Mouse (Mus musculus) heart, postnatal 0 days (tissue): ENCODE measurements at regions not wholly inside any gene's neighbourhood (a gene's known extent, or its start where the extent isn't known, plus 50 kb on each side); places are given as distances from the start of the nearest gene placed in this dataset.

ENCODE experiments used
- ATAC-seq: fragments of 200-750 bp; cut with Nextera tagmentation; 2 replicates; pipeline ENCODE4 v1.8.0; 2017; ENCODE audit warnings: low read depth, moderate number of reproducible peaks, moderate library complexity; ENCODE audit not compliant: insufficient read depth
- DNase-seq: peaks from one replicate; pipeline ENCODE4 v3.0.0-alpha.2; 2016; ENCODE audit warnings: low spot score
- H3K27ac ChIP-seq: fragments of 300-500 bp; sonication (generic); 2 replicates; pipeline ENCODE4 v1.5.1; 2014; ENCODE audit warnings: low read depth, mild to moderate bottlenecking
- H3K27me3 ChIP-seq: fragments of 300-500 bp; sonication (generic); 2 replicates; pipeline ENCODE4 v1.6.1; 2014; ENCODE audit warnings: low read length, mixed read lengths; ENCODE audit not compliant: control insufficient read depth, insufficient read depth
- H3K36me3 ChIP-seq: fragments of 300-500 bp; sonication (generic); replicated peaks from 2 replicates; pipeline ENCODE4 v1.6.1; 2014; ENCODE audit warnings: low read length, mixed read lengths; ENCODE audit not compliant: control insufficient read depth, insufficient read depth
- H3K4me1 ChIP-seq: fragments of 300-500 bp; sonication (generic); 2 replicates; pipeline ENCODE4 v1.6.1; 2014; ENCODE audit warnings: antibody characterized with exemption; ENCODE audit not compliant: control insufficient read depth, insufficient read depth
- H3K4me2 ChIP-seq: fragments of 300-500 bp; sonication (generic); 2 replicates; pipeline ENCODE4 v1.6.1; 2014; ENCODE audit warnings: low read depth, mild to moderate bottlenecking, low read length, moderate library complexity
- H3K4me3 ChIP-seq: fragments of 300-500 bp; sonication (generic); 2 replicates; pipeline ENCODE4 v1.5.1; 2014; ENCODE audit warnings: low read depth, low read length
- H3K9ac ChIP-seq: fragments of 300-500 bp; sonication (generic); replicated peaks from 2 replicates; pipeline ENCODE4 v1.6.1; 2014; ENCODE audit warnings: low read depth, low read length, mixed read lengths
- H3K9me3 ChIP-seq: fragments of 300-500 bp; sonication (generic); replicated peaks from 2 replicates; pipeline ENCODE4 v1.6.1; 2016; ENCODE audit warnings: low read length; ENCODE audit not compliant: control insufficient read depth
- CTCF ChIP-seq: IDR thresholded peaks from 2 replicates; pipeline ENCODE4 v1.5.1; 2016; ENCODE audit warnings: antibody characterized with exemption, control low read depth, low read depth
- EP300 ChIP-seq: IDR thresholded peaks from 2 replicates; pipeline ENCODE4 v1.6.1; 2016; ENCODE audit warnings: antibody characterized with exemption, low read depth
- WGBS: fragments of 180-500 bp; shearing (Covaris S2); extraction: QIAGEN DNeasy Blood & Tissue Kit; methylation state at CpG from one replicate; pipeline ENCODE4 v1.1.7; 2014; 5-methylcytosine and 5-hydroxymethylcytosine counted together

DNA sequence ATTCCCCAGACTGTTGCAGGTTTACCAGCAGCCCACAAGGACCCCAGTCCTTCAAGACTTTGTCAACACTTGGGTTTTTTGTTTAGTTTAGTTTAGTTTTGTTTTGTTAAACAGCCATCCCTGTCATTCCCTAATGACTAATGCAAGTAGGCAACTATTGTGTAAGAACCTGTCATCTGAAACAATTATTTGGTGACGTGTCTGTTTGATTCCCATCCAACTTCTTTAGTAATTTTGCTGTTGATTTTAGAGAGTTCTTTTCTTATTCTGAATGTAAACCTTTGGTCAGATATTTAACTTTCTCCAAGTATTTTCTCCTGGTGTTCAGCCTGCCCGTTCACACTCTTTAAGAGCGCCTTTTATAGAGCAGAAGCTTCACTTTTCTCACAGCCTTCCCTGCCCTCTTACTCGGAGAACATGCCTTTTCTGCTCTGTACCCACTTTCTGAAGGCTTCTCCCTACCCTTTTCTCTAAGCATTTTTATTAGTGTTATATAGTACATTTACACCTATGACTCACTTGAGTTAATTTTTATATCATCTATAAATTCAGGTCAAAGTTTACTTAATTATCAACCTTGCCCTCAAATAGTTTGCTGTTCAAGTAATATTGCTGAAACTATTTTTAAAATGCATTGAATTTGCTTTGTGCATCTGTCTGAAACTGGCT lies 82.0 kb downstream of the Ccdc71l start:
- WGBS, result 76% methylated on average over 4 of the region's 4 CpGs

DNA sequence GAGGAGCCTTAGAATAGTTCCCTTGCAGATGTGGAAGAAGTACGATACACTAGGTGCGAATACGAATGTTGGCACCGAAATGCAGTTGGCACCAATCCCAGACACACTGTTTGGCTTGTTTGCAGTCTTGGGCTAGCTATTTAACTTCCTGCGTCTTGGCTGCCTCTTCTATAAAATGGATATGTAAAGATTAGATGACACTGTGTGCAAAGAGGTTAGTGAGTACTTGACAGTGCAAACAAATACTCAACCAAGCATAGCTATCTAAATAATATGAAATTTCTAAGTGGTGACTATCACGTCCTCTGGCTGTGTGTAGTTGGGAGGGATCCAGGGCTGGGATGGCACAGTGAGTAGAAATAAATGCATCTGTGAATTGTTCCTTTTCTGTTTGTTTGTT lies 86.9 kb downstream of the Ccdc71l start:
- no peak; the same call in 1 of the 2 replicates for ATAC-seq
- 14% methylated on average over 6 of the region's 6 CpGs for WGBS
- no peak for DNase-seq

More for the DNA sequence above, 82.0 kb downstream of the Ccdc71l start:
- TF ChIP-seq CTCF (no peak), EP300 (no peak)
- Histone ChIP-seq H3K27ac (no peak overlapping the region), H3K4me1 (0 out of 2 replicates have a peak, but pooled peaks cover 2% of the 10 kb centered on the region), H3K36me3 (no peaks in the 10 kb centered on the region), H3K27me3 (no peaks in the 10 kb centered on the region), H3K9me3 (no peaks in the 10 kb centered on the region), H3K4me2 (no peak overlapping the region), H3K9ac (no peak overlapping the region), H3K4me3 (no peak overlapping the region)
- DNase-seq (no peak), ATAC-seq (no peak)

GRCm38 (mm10) chr12:32469863-32470262 lies 91.4 kb downstream of the Ccdc71l start:
- DNase-seq (no peak), ATAC-seq (no peak)
- Histone ChIP-seq H3K4me3 (no peak overlapping the region), H3K9me3 (no peaks in the 10 kb centered on the region), H3K4me2 (no peak overlapping the region), H3K36me3 (no peaks in the 10 kb centered on the region), H3K9ac (no peak overlapping the region), H3K27ac (no peak overlapping the region), H3K4me1 (0 out of 2 replicates have a peak, but pooled peaks cover 3% of the 10 kb centered on the region), H3K27me3 (no peaks in the 10 kb centered on the region)
- 71% methylated on average over 4 of the region's 4 CpGs for WGBS
- no peak for TF ChIP-seq EP300
- no peak for TF ChIP-seq CTCF

More for the DNA sequence above, 86.9 kb downstream of the Ccdc71l start:
- 0 out of 2 replicates have a peak, but pooled peaks cover 3% of the 10 kb centered on the region for H3K4me1 ChIP-seq
- TF ChIP-seq EP300 (no peak), CTCF (no peak)
- H3K4me2 ChIP-seq, result no peak overlapping the region
- no peaks in the 10 kb centered on the region for H3K36me3 ChIP-seq
- no peak overlapping the region for H3K9ac ChIP-seq
- H3K9me3 ChIP-seq, result no peaks in the 10 kb centered on the region
- H3K27ac ChIP-seq, result no peak overlapping the region
- no peaks in the 10 kb centered on the region for H3K27me3 ChIP-seq
- H3K4me3 ChIP-seq, result no peak overlapping the region

- Histone ChIP-seq H3K27me3 (no peaks in the 10 kb centered on the region), H3K9ac (no peak overlapping the region), H3K27ac (no peak overlapping the region), H3K4me2 (no peak overlapping the region), H3K36me3 (no peaks in the 10 kb centered on the region), H3K9me3 (no peaks in the 10 kb centered on the region), H3K4me1 (no peaks in the 10 kb centered on the region), H3K4me3 (no peak overlapping the region)
- TF ChIP-seq EP300, result no peak
- no peak for DNase-seq
- no peak for ATAC-seq
- whole genome bisulfite sequencing, result 54% methylated on average over 3 of the region's 3 CpGs
These were observed 100.9 kb downstream of the Ccdc71l start for GRCm38 (mm10) chr12:32479451-32479850.

DNA sequence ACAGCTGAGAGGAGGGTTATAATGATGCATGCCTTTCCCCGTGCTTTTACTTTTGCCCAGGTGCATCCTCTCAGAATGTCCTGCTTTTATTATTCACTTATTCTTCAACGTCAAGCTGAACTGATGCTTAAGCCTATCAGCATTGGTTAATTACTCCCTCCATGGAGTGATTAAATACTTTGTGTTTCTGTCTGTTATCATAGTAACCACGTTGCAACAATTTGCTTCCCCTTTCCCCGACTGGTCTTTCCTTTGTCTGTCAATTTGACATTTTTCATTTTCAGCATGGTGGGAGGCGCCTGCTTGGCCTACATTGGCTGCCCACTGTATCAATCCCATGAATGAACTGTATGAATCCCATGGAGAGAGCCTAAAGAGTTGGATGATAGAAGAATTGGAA lies 101.8 kb downstream of the Ccdc71l start:
- WGBS, result 59% methylated on average over 5 of the region's 5 CpGs

GRCm38 (mm10) chr12:32481051-32481450 lies 102.5 kb downstream of the Ccdc71l start:
- H3K4me2 ChIP-seq, result no peak overlapping the region
- H3K27me3 ChIP-seq, result no peaks in the 10 kb centered on the region
- ATAC-seq (no peak), DNase-seq (no peak)
- TF ChIP-seq CTCF, result no peak
- TF ChIP-seq EP300, result no peak
- WGBS, result 66% methylated on average over 5 of the region's 5 CpGs
- H3K4me3 ChIP-seq, result no peak overlapping the region
- H3K9ac ChIP-seq, result no peak overlapping the region
- H3K9me3 ChIP-seq, result no peaks in the 10 kb centered on the region
- no peak overlapping the region for H3K27ac ChIP-seq
- no peaks in the 10 kb centered on the region for H3K4me1 ChIP-seq
- no peaks in the 10 kb centered on the region for H3K36me3 ChIP-seq

More for the DNA sequence above, 101.8 kb downstream of the Ccdc71l start:
- ATAC-seq (no peak), DNase-seq (no peak)
- Histone ChIP-seq H3K36me3 (no peaks in the 10 kb centered on the region), H3K27ac (no peak overlapping the region), H3K9ac (no peak overlapping the region), H3K4me2 (no peak overlapping the region), H3K27me3 (no peaks in the 10 kb centered on the region), H3K9me3 (no peaks in the 10 kb centered on the region), H3K4me1 (no peaks in the 10 kb centered on the region), H3K4me3 (no peak overlapping the region)
- TF ChIP-seq CTCF (no peak), EP300 (no peak)
